Mouse (Mus musculus): ENCODE data around the gene Zfp318. TPM values are rescaled to one million over a fixed set of nuclear protein-coding genes. Genes with fewer than 3 reads are reported as not detected.

Gene Zfp318
- polyA plus RNA-seq (2015; fragmentation: Illumina TruSeq; extraction: RNeasy Lipid Tissue Mini Kit (QIAGEN cat#74804); ENCODE audit: insufficient read depth, low read depth, low replicate concordance): 4.7 TPM

GRCm38 (mm10) chr17:46383294-46384060, at the start of gene Zfp318:
TSS of gene Zfp318 (plus strand) at chr17:46383731.

GRCm38 (mm10) chr17:46428761-46429414, 45.4 kb downstream of the Zfp318 start, which contains the start of gene Crip3:
TSS of gene Crip3 (plus strand) at chr17:46428926.

GRCm38 (mm10) chr17:46438298-46438873, 54.9 kb downstream of the Zfp318 start, which contains the start of gene Slc22a7:
TSS of gene Slc22a7 (minus strand) at chr17:46438457.

Other genes starting within 250 kb of the Zfp318 start
- gene Rsph9, start 239.5 kb upstream of the Zfp318 start, polyA plus RNA-seq (2015; fragmentation: Illumina TruSeq; extraction: RNeasy Lipid Tissue Mini Kit (QIAGEN cat#74804); ENCODE audit: insufficient read depth, low read depth, low replicate concordance): 4.6 TPM
- gene Mad2l1bp, start 230.2 kb upstream of the Zfp318 start, polyA plus RNA-seq (2015; fragmentation: Illumina TruSeq; extraction: RNeasy Lipid Tissue Mini Kit (QIAGEN cat#74804); ENCODE audit: insufficient read depth, low read depth, low replicate concordance): 3.8 TPM
- gene Gtpbp2, start 222.7 kb upstream of the Zfp318 start, polyA plus RNA-seq (2015; fragmentation: Illumina TruSeq; extraction: RNeasy Lipid Tissue Mini Kit (QIAGEN cat#74804); ENCODE audit: insufficient read depth, low read depth, low replicate concordance): 40.3 TPM
- gene Polh, start 181.1 kb upstream of the Zfp318 start, polyA plus RNA-seq (2015; fragmentation: Illumina TruSeq; extraction: RNeasy Lipid Tissue Mini Kit (QIAGEN cat#74804); ENCODE audit: insufficient read depth, low read depth, low replicate concordance): 1.7 TPM
- 7.0 TPM for gene Xpo5, start 180.9 kb upstream of the Zfp318 start, polyA plus RNA-seq (2015; fragmentation: Illumina TruSeq; extraction: RNeasy Lipid Tissue Mini Kit (QIAGEN cat#74804); ENCODE audit: insufficient read depth, low read depth, low replicate concordance)
- 10.2 TPM for gene Polr1c, start 135.7 kb upstream of the Zfp318 start, polyA plus RNA-seq (2015; fragmentation: Illumina TruSeq; extraction: RNeasy Lipid Tissue Mini Kit (QIAGEN cat#74804); ENCODE audit: insufficient read depth, low read depth, low replicate concordance)
- gene Yipf3, start 135.7 kb upstream of the Zfp318 start, polyA plus RNA-seq (2015; fragmentation: Illumina TruSeq; extraction: RNeasy Lipid Tissue Mini Kit (QIAGEN cat#74804); ENCODE audit: insufficient read depth, low read depth, low replicate concordance): 50.0 TPM
- 3.1 TPM for gene Lrrc73, start 130.2 kb upstream of the Zfp318 start, polyA plus RNA-seq (2015; fragmentation: Illumina TruSeq; extraction: RNeasy Lipid Tissue Mini Kit (QIAGEN cat#74804); ENCODE audit: insufficient read depth, low read depth, low replicate concordance)
- 8.6 TPM for gene Tjap1, start 100.7 kb upstream of the Zfp318 start, polyA plus RNA-seq (2015; fragmentation: Illumina TruSeq; extraction: RNeasy Lipid Tissue Mini Kit (QIAGEN cat#74804); ENCODE audit: insufficient read depth, low read depth, low replicate concordance)
- not detected for gene Dlk2, start 86.3 kb upstream of the Zfp318 start, polyA plus RNA-seq (2015; fragmentation: Illumina TruSeq; extraction: RNeasy Lipid Tissue Mini Kit (QIAGEN cat#74804); ENCODE audit: insufficient read depth, low read depth, low replicate concordance)
- 6.2 TPM for gene Abcc10, start 55.4 kb upstream of the Zfp318 start, polyA plus RNA-seq (2015; fragmentation: Illumina TruSeq; extraction: RNeasy Lipid Tissue Mini Kit (QIAGEN cat#74804); ENCODE audit: insufficient read depth, low read depth, low replicate concordance)
- 1.3 TPM for gene Crip3, start 45.2 kb downstream of the Zfp318 start, polyA plus RNA-seq (2015; fragmentation: Illumina TruSeq; extraction: RNeasy Lipid Tissue Mini Kit (QIAGEN cat#74804); ENCODE audit: insufficient read depth, low read depth, low replicate concordance)
- not detected for gene Slc22a7, start 54.7 kb downstream of the Zfp318 start, polyA plus RNA-seq (2015; fragmentation: Illumina TruSeq; extraction: RNeasy Lipid Tissue Mini Kit (QIAGEN cat#74804); ENCODE audit: insufficient read depth, low read depth, low replicate concordance)
- not detected for gene Ttbk1, start 103.9 kb downstream of the Zfp318 start, polyA plus RNA-seq (2015; fragmentation: Illumina TruSeq; extraction: RNeasy Lipid Tissue Mini Kit (QIAGEN cat#74804); ENCODE audit: insufficient read depth, low read depth, low replicate concordance)
- gene Dnph1, start 113.0 kb downstream of the Zfp318 start, polyA plus RNA-seq (2015; fragmentation: Illumina TruSeq; extraction: RNeasy Lipid Tissue Mini Kit (QIAGEN cat#74804); ENCODE audit: insufficient read depth, low read depth, low replicate concordance): 1.7 TPM
- 5.5 TPM for gene Cul9, start 162.7 kb downstream of the Zfp318 start, polyA plus RNA-seq (2015; fragmentation: Illumina TruSeq; extraction: RNeasy Lipid Tissue Mini Kit (QIAGEN cat#74804); ENCODE audit: insufficient read depth, low read depth, low replicate concordance)
- gene Srf, start 172.4 kb downstream of the Zfp318 start, polyA plus RNA-seq (2015; fragmentation: Illumina TruSeq; extraction: RNeasy Lipid Tissue Mini Kit (QIAGEN cat#74804); ENCODE audit: insufficient read depth, low read depth, low replicate concordance): 9.9 TPM
- 5.2 TPM for gene Ptk7, start 245.8 kb downstream of the Zfp318 start, polyA plus RNA-seq (2015; fragmentation: Illumina TruSeq; extraction: RNeasy Lipid Tissue Mini Kit (QIAGEN cat#74804); ENCODE audit: insufficient read depth, low read depth, low replicate concordance)